Mouse (Mus musculus) cerebellum, postnatal 14 days (tissue): Measurements from ENCODE around the gene March7.

Source experiments
- DNase-seq, 2 experiments: peaks; one replicate each; pipeline ENCODE4 v3.0.0; 2021; ENCODE audit warnings: mixed read lengths in 2 of 2

Gene March7

DNA sequence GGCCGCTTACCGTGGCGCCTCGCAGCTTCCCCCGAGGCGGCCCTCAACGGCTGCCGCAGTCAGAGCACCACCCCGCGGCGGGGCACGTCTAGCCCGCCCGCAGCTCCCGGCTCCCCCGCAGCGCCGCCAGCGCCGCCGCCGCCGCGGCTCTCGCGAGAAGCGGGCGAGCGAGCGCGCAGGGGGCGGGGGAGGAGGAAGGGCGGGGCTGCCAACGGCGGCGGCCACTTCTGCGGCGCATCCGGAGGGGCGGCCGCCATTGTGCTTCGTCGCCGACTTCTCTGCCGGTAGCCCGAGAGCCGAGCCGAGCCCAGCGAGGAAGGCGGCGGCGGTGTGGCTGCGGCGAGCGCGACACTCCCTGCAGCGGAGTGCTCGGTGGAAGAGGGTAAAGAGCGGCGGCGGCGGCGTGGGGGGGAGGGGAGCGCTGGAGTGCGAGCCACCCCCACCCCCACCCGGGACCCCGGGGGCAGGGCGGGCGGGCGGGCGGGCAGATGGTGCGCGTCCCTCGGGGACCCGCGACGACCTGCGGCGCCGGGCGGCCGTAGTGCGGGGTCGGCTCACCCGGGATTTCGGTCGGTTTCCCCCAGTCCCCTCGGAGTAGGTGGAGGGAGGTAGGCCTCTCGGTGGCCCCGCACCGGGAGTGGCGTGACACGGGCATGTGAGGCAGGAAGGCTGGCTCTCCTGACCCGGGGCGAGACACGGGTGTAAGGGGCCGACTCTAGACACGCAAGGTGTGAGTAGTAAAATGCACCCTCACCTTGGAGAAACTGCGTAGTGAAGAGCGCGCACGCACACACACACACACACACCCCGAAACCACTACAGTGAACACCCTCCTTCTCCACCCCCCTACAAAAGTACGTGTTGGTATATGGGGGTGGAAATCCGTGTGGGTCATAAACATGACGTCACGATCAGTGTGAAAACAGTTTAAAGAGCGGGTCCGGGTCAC lies at the start of gene March7, which contains the start of gene Baz2b:
Gene March7, plus strand, starts transcription at position 185 of the 949 bp plus-strand sequence.
Gene Baz2b, minus strand, starts transcription at position 137 of the 949 bp plus-strand sequence.
- DNase-seq, result peak; percentile 92 to 94

GRCm38 (mm10) chr2:60163744-60164143 lies 45.9 kb upstream of the March7 start:
- DNase-seq, result no peak

DNA sequence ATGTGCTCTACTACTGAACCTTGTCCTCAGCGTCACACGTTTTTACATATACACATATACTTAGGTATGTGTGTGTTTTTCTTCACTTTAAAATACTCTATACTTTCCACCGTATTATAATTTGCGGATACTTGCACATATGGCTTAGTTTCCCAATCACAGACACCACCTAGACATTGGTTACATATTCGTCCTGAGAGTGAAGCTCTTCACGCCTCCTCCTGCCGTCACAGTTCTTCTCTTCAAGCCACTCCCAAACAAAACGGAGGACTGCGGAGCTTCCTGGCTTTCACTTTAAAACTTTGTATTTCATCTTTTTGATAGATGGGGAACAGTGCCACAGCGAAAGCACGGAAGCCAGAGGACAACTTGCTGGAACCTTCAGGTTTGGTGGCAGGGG lies 44.0 kb upstream of the March7 start:
- no peak for DNase-seq

DNA sequence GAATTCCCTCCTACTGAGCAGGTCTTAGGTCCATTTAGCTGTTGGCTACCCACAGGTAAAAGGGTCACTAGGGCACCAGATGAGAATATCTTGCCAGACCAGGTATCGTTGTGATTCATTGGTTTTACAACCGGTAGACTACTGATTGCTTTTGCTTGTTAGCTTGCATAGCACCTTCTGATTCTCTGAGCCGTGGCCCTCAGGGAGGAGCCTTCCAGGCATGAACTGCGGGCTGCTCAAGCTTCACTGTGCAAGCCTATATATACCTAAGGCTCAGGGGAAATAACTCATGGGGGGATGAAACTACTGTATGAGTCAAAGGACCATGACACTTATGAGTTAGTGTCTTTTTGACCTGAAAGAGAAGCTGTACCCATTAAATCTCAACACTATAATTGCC lies 42.8 kb upstream of the March7 start:
- no peak for DNase-seq

DNA sequence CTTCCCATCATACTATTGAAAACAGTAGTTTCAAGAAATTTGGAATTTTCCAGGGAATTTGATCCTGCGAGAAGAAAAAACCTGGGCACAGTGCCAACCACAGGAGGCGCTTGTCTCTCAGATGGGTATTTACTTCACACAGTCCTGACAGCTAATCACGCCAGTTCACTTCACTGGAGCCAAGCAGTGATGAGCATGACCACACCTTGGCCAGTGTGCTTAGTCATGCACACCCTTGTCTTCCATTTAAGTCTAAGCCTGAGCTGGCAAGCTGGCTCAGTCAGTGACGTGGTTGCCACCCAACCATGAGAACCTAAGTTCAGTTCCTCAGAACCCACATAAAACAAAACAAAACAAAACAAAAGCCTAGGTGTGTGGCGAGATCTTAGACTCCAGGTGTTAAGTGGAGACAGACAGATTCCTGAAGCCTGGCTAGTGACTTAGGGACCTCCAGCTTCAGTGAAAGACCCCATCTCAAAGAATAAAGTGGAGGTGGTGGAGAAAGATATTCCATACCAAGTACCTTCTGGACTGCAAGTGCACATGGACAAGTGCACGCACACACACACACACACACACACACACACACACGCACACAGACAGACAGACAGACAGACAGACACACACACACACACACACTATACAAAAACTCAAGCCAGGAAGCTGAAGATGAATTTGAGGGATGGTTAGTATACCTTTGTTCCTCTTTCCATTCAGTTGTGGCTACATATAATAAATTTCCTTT lies 37.7 kb upstream of the March7 start:
- DNase-seq, result peak; percentile 66 to 75

DNA sequence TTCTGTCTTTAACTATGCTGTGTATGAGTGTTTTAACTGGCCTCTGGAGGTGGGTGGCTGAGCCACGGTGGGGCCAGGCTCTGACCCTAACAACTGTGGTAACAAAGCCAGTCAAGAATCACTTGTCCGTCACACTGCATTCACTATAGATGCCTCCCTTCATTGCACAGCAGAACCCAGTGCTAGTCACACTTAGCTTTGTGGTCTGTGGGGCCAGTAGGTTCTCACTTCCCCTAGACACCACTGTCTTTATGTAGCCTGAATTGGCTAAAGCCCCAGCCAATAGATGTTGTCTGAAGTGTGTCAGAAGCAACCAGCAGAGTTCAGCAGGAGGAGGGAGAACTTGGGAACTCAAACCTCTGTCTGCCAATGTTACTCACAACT lies 37.2 kb upstream of the March7 start:
- no peak for DNase-seq

DNA sequence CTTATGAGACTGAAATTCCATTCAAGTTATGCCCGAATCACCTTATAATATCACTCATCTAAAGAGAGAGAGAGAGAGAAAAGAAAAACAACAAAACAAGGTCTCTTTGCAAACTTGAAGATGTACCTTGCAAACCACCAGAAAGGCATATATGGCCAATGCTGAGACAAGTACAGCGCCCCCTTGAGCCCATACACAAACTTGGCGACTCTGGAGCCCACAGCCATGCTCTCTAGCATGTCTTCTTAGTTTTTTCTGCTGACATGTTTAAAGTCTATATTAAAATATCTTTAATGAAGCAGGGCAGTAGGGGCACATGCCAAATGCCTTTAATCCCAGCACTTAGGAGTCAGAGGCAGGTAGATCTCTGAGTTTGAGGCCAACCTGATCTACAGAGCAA lies 36.5 kb upstream of the March7 start:
- DNase-seq, result no peak

GRCm38 (mm10) chr2:60173595-60173994 lies 36.1 kb upstream of the March7 start:
- no peak for DNase-seq

- DNase-seq, result no peak
Observed at GRCm38 (mm10) chr2:60175078-60175477, 34.6 kb upstream of the March7 start.

GRCm38 (mm10) chr2:60176087-60176486 lies 33.6 kb upstream of the March7 start:
- DNase-seq, result no peak

GRCm38 (mm10) chr2:60177490-60177889 lies 32.2 kb upstream of the March7 start:
- no peak for DNase-seq

- no peak for DNase-seq
Observed at GRCm38 (mm10) chr2:60181696-60182095, 28.0 kb upstream of the March7 start.

DNA sequence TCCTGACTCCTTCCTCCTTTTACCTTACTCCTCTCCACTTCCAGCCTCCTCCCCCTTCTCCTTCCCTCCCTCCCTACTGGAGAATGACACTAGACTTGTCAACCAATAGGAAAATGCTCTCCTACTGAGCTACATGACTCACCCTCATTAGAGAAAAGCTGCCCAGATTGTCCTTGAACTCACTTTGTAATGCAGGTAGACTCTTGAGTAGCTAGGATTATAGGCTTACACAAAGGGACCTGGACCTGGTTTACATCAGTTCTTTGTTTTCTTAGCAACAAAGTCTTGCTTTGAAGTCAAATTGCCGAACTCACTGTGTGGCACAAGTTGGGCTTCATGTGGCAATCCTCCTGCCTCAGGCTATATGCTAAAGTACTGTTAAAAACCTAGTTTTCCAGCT lies 12.8 kb upstream of the March7 start:
- no peak for DNase-seq

DNA sequence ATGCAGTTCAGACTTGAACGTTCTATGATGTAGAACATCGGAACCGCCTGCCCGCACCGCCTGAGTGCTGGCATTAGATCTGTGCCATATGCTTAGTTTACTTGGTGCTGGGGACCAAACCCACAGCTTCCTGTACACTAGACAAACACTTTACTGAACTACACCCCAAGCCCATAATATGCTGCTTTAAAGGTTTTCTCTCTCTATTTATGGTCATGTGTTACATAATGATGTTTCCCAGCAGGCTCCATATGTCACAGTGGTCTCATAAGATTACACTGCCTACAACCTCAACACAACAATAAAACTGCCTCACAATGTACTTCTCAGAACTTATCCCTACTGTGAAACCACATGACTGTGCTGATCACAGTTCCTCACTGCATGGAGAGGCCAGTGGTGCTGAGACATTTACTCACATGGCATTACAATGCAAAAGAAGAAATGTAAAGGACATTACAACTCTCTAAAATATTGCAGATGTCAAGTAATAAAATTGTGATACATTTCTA lies 9.6 kb upstream of the March7 start:
- no peak for DNase-seq

- peak; percentile 47 to 73 for DNase-seq
Observed at GRCm38 (mm10) chr2:60200667-60201066, 9.0 kb upstream of the March7 start.

- no peak for DNase-seq
Observed at GRCm38 (mm10) chr2:60202900-60203530, 6.7 kb upstream of the March7 start.

- DNase-seq, result no peak
Observed at GRCm38 (mm10) chr2:60203733-60204132, 6.0 kb upstream of the March7 start.

DNA sequence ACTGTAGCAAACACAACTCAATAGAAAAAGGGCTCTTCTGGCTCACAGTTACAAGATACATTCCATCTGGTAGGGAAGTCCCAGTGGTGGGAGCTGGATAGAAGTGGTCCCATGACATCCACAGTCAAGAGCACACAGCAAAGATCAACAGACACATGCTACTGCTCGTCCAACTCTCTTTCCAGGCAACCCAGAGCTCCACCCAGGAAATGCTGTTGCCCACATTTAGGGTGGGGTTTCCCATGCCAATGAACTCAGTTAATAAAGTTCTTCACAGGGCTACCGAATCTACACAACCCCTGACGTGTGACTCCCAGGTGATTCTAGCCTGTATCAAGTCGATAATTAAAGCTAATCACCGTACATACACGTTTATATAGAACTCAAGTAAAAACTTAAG lies 5.5 kb upstream of the March7 start:
- no peak for DNase-seq

GRCm38 (mm10) chr2:60205795-60206194 lies 3.9 kb upstream of the March7 start:
- no peak for DNase-seq

GRCm38 (mm10) chr2:60209122-60209611 lies 520 bp upstream of the March7 start:
- peak; percentile 71 to 75 for DNase-seq

- no peak for DNase-seq
Observed at GRCm38 (mm10) chr2:60210821-60211220, 1.1 kb downstream of the March7 start.

- no peak for DNase-seq
Observed at GRCm38 (mm10) chr2:60212488-60212887, 2.8 kb downstream of the March7 start.

DNA sequence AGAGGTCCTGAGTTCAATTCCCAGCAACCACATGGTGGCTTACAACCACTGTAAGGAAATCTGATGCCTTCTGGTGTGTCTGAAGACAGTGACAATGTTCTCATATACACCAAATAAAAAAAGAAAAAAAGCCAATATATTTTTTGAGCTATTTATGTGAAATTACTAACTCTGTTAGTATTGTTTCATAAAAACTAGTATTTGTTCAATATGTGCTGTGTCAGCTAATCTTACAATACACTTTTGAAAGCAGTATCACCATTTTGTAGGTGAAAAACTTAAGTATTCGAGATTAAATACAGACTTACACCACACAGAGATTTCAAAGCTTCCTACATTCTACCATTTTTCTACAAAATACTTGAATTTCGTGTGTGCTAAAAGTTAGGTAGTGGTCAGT lies 5.0 kb downstream of the March7 start:
- DNase-seq, result no peak
